Mouse (Mus musculus): ENCODE measurements around the gene Gpkow.
"Not testable (repeated sequence)": the region's sequence is repeated elsewhere in the genome, so short reads cannot be mapped to it uniquely, and the experiment has no call there.

The Gpkow gene

DNA sequence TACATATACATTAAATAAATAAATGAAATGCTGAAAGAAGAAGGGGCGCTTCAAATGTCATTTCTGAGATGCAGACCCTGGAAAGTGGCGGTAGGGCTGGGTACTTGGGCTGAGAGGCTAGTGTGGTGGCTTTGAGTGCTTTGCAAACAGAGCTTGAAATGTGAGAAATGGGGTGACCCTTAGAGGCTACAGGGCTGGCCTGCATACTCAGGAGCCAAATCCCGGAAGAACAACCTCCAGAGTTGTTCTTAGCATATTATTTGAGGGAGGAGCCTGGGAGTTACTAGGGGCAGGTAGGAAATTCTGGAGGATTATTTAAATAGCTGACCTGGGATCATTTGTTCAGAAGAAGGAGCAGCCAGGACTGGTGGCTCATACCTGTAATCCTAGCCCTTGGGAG, 6.4 kb upstream of the Gpkow start:
- DNase-seq: no peak

DNA sequence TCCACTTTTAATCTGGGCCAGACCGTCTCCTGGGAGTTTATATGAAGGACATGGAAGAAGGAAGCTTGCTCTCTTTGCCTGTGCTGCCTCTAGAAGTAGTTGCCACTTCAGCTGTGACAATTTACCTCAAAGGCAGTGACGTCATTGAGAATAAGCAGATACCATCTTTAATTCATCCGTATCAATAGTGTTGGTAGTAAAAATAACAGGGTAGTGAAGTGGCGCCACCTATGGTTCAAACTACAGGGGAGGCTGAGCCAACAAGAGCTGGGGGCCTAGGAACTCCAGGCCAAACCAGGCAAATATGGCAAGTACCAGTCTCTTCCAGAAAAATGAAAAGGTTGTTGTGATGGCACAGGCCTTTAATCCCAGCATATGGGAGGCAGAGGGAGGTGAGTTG, 4.1 kb upstream of the Gpkow start:
- DNase-seq: peak; percentile 44 to 55

DNA sequence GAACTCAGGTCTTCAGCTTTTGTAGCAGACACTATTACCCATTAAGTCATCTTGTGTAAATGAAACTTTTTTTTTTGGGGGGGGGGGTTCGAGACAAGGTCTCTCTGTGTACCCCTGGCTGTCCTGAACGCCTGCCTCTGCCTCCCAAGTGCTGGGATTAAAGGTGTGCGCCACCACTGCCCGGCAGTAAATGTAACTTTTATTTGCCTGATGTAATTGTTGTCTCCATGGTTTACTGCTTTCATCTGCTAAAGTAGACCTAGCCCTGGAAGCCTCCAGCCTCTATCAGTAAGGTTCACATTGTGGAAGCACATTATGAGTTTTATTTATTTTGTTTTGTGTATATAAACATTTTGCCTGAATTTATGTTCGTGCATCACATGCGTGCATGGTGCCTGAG, 411 bp upstream of the Gpkow start:
- DNase-seq: no peak

DNA sequence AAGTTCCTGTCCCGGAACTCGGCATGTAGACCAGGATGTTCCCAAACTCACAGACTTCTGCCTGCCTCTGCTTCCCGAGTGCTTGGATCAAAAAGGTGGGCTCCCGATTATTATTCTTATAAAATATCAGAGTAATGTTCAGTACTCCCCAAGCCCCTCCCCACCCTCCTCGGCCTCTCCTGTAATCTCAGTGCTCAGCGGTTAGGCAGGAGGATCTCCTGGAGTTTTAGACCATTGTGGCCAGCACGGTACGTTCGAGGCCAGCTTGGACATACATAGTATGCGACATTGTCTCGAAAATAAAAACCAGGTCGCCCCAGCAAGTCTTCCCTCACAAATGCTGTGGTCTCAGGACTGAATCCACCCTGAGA, 16.8 kb downstream of the Gpkow start:
- not testable (repeated sequence) for DNase-seq

DNA sequence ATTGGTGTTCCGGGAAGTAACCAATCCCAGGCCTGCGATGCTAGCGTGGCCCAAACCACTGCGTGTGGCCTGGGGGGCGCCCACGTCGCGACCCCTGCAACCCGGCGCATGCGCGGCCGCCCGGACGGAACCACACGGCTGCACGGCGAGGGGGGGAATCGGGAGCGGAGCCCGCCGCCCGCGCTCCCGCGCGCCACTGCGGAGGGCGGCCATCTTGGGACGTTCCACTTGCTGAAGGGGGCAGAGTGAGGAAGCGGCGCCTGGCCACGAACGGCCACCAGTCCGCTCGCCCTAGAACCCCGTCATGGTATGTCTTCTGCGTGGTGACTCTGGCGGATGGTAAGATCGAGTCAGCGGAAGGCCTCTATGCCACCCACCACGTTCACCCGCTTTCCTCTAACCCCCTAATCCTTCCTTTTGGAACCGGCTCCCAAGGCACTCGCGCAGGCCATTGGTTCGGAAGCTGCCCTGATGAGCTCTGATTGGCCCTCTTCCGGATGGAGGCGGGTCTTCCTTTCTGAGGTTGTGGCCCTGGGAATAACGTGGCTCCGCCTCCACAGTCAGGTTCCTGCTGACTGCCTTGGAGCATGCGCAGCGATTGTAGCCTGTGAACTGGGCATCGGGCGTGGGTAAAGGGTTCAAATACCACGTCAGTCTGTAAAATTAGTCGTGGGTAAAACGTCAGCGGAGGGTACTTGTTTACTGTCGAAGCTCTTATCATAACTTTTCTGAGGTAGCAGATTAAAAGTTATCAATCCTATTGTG, 17.4 kb downstream of the Gpkow start, which contains the start of gene Wdr45:
Wdr45 (plus strand) TSS at position 199 of the 765 bp plus-strand sequence.
- DNase-seq: peak; percentile 95

DNA sequence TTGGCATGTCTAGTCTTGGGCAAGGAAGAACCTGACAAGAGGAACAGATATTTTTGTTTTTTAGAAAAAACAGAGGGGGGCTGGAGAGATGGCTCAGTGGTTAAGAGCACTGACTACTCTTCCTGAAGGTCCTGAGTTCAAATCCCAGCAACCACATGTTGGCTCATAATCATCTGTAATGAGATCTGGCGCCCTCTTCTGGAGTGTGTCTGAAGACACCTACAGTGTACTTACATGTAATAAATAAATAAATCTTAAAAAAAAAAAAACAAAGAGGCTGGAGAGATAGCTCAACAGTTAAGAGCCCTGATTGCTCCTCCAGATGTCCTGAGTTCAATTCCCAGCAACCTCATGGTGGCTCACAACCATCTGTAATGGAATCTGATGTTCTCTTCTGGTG, 19.1 kb downstream of the Gpkow start:
- peak in 1 of 2 experiments; percentile 36 for DNase-seq

DNA sequence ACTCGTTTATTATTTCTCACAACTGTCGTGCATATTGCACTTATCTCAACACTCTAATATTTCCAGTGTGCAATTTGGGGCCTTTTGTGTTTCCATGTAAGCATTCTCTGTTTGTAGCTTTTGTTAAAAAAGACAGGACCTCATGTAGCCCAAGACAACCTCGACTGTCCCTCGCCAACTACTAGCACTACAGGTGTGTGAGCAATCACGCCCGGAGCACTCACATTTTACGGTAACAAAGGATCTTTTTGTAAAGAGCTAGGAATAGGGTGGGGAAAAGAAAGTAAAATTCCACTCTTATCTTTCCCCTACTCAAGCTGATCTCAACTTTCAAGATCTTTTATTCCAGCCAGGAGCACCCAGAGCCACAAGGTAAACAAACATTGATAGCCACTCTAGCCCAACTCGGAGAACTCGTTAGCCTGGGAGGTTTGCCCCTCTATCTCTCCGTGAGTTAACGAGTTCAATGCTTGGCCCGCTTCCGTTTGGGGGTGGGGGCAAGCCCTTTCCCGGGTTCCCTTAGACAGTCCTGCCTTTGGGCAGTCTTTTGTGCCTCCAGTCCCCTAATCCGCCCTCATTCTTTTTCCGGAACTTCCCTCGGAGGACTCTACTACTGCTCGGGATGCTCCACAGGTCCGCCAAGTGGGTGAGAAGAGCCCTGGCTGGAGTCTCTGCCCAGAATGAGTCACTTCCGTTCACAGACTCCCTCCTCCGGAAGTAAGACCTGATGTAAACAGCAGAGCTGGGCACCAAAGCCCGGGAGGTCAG, 24.8 kb downstream of the Gpkow start, which contains the start of gene Gm45208:
Gm45208 (plus strand) TSS at position 732 of the 768 bp plus-strand sequence.
- peak; percentile 62 to 74 for DNase-seq

DNA sequence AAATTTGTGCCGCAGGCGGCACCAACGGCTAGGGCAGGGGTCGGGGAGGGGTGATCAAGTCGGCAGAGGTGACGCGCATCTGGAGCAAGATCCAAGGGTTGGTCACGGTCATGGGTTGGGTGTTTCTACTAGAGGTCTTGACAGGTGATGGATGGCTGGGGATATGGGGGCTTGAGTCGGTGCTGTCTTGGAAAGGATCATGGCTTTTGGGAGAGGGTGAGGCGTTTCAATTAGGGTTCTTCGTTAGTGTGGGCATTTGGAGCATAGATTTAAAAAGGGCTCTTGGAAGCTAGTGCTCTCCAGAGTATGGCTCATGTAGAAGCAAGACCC, 25.3 kb downstream of the Gpkow start:
- no peak for DNase-seq

DNA sequence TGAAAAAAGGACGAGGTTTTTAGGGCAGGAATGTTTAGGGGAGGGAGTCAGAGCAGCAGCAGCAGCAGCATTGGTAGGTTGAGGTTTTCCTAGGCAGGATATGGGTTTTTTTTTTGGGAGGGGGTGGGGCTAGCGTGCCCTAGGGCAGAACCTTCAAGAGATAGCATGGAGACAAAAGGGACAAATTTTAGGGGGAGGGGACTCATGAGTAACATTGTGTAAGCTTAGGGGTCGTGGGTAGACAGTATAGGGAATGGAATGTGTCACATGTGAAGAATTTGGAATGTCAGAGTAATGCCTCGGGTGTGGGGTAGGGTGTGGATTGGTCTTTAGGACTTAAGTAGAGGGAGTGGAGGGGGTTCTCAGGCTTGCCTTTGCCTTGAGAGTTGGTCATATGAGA, 25.8 kb downstream of the Gpkow start:
- no peak for DNase-seq

DNA sequence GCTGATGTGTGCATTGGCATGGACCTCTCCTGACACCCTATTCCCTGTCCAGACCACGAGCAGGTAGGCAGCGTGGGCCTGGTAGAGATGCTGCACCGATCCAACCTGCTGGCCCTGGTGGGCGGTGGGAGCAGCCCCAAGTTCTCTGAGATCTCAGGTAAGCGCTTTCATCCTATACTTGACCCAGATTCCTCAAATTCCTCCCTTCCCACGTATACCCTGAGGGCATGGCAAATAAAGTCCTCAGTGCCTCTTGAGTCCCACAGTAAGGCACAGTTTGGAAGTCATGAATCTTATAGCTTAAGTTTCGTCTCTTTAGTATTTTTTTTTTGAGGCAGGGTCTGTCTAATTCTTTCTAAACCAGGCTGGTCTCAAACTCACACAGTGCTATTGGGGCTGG, 27.2 kb downstream of the Gpkow start:
- DNase-seq: no peak

DNA sequence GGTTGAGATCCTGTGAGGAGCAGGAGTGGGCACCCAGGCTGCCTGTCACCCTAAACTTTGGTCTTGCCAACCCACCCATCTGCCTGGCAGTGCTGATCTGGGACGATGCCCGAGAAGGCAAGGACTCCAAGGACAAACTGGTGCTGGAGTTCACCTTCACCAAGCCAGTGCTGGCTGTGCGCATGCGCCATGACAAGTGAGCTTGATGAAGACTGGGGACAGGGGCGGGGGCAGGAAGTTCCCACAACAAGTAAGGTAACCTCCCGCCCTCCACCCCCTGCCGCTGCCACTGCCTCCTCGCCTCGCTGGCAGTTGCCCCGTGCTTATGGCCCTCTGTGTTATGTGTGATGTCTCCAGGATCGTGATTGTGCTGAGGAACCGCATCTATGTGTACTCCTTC, 28.9 kb downstream of the Gpkow start:
- DNase-seq: no peak

DNA sequence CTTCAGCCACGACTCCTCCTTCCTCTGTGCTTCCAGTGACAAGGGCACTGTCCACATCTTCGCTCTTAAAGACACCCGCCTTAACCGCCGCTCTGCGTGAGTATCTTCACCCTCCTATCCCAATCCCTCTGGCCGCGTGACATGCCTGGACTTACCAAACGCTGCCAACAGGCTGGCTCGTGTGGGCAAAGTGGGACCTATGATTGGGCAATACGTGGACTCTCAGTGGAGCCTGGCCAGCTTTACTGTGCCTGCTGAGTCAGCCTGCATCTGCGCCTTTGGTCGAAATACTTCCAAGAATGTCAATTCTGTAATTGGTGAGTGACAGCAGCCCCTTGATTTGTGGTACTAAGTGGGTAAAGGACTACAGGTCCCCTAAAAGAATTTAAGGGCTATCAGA, 30.2 kb downstream of the Gpkow start:
- no peak for DNase-seq

DNA sequence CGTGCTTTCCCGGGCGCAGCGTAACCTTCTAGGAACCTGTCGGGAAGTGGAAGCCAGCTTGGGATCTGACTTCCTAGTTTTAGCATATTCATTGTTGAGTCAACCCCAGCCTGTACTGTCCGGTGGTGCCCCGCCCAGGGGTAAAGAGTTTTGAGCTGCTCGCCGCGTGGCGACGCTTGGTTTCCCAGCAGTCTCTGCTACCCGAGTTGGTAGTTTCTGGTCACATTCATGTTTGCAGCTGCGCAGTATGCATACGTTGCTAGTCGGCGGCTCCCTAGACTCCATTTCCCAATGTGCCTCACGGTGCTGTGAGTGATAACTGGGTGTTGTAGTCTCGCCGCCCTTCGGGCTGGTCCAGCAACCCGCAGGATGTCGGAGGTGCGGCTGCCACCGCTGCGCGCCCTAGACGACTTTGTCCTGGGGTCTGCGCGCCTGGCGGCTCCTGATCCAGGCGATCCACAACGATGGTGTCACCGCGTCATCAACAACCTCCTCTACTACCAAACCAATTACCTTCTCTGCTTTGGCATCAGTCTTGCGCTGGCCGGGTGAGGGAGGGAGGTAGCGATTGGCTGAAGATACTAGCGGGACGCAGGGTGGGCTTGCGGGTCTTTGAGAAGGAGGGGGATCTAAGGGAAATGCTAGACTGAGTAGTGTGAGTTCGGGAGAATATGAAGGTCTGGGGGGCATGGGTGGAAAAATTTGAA, 31.4 kb downstream of the Gpkow start, which contains the start of gene Praf2:
Praf2 (plus strand) TSS at position 225 of the 707 bp plus-strand sequence.
- peak; percentile 74 to 81 for DNase-seq

DNA sequence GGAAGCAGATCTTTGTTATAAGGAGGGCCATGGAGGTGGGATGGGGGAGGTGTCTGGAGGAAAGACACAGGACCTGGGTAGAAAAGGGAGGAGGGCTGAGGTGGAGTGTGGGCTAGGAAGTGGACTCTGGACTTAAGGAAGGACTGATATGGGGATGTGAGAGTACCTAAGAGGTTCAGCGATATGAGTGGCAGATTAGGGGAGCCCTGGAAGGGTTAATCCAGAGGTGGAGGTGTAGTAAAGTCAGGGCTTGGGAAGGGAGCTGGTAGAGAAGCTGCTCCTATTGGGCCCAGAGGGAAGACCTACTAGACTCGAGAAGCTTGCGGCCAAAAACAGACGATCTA, 32.0 kb downstream of the Gpkow start:
- no peak for DNase-seq

DNA sequence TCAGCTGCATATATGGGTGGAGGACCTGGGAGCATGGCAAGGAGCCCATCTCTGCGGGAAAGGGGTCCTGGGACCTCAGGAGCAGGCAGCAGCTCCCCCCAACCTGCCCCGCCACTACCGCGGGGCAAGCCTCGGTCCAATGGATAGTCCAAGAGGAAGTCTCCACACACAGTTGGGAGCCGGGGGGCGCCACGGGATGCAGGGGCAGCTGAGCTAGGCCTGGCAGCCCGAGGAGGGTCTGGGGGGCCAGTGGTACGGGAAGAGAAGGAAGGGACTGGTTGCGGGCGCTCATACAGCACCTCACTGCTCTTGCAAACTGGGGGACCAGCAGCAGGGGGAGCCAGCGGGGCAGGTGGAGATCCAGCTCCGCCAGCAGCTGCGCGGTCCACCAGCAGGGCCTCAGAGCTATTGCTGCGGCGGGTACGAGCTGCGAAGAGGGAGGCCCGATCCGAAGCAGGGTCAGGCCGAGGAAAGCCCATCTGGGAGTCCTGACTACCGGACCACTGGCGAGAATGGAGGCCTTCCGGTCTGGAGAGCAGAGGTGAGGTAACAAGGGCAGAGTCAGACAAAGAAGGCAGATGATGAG, 36.7 kb downstream of the Gpkow start:
- peak; percentile 58 to 83 for DNase-seq

DNA sequence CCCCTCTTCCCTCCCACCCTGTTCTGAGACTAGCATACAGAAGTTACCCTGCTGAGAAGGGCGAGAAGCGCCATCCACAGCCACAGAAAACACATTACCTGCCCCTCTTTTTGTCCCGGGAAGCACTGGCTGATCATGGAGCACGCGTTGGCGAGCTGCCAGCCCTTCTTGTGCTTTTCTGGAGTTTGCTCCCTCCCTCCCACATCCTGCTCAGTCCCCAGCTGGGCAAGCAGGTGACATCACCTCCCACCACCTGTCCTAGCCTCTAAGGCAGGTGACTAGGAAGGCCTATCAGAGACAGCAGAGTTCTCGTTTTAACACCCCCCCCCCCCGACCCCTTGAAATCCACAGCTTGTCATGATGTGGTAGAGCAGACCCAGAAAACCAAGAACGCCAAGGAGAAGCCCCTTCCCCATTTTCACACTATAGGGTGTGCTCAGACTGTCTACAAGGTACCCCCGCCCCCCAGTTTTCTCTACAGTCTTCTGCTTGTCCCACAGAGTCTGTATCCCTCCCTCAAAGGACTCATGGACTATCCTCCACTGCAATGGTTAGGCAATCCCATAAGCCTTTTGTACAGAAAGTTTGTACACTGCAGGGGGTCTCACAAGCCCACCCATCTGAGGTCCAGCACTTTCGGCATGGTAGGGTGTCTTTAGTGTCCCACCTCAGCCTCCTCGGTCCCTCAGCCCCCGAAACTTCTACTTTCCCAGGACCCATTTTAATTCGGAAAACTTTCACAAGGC, 42.6 kb downstream of the Gpkow start:
- DNase-seq: peak; percentile 82 to 90

DNA sequence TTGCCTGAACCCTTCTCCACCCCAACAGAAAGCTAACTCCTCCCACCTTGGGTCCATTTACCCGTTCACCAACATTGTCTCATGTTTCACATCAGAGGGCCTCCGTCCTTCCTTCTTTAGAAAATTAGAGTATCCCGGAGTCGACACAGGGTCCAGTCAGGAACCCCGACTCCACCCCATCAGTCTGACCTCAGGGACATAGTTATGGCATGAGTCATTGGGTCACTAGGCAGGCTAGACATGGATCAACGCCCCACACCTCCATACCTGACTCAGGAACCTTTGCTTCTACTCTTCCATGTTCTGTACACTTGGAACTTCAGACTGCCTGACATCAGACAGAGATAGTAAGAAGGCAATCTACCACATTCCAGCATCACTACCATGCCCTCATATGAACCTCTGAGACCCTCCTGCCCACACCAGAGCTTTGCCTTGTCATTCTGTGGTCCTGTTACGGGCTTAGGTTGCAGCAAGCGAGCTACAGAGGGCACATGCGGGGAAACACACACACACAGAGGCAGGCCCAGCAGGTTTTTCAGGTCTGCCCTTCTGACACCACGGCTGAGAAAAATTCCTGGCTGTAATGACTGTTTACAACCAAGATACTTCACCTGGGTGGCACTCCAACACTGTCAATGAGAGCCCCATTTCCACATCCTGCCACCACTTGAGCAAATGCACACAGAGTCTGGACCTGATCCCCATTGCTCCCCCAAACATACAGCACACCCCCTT, 43.3 kb downstream of the Gpkow start:
- no peak for DNase-seq

DNA sequence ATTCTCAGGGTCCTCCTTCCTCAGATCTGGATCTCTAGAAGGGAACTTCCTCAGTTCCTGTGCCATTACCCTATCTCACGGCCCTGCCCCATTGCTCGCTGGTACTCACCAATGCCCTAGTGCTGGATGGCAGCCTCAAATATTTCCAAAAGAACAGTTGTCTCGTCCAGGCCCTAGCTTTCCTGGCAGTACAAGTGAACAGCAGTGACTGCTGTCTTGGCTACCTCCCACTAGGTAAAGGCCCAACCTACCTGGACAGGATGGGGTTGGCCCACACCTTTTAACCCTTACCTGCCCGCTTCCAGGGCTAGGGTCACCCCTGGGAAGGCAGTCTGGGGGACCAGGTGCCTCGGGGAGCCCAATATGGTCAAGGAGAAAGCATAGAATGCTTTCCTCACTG, 44.2 kb downstream of the Gpkow start:
- peak in 1 of 2 experiments; percentile 33 for DNase-seq

DNA sequence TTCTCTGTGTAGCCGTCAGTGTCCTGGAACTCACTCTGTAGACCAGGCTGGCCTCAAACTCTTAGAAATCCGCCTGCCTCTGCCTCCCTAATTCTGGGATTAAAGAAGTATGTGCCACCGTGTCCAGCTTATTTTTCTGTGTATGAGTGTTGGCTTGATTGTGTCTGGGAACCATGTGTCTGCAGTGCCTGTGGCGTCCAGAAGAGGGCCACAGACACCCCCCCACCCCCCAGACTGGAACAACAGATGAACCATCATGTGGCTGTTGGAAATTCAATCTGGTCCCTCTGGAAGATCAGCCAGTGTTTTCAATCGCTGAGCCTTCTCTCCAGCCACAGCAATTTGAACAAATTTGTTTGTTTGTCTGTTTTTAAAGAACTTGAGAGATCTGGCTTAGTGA, 46.5 kb downstream of the Gpkow start:
- DNase-seq: no peak

DNA sequence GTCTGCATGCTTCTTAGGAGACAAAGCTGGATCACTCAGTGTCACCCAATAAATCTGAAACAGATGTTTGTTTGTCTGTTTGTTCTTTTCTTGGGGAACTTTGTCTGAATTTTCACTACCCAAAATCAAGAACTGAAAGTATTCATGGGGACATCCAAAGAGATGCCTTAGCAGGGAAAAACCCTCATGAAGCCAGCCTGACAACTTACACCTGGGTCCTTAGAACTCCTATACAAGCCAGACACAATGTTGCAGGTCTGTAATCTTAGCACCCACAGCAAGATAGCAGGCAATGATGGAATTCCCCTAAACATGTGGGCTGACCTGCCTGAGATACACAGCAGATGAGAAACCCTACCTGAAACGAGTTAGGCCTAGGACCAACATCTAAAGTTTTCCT, 48.0 kb downstream of the Gpkow start:
- no peak for DNase-seq

DNA sequence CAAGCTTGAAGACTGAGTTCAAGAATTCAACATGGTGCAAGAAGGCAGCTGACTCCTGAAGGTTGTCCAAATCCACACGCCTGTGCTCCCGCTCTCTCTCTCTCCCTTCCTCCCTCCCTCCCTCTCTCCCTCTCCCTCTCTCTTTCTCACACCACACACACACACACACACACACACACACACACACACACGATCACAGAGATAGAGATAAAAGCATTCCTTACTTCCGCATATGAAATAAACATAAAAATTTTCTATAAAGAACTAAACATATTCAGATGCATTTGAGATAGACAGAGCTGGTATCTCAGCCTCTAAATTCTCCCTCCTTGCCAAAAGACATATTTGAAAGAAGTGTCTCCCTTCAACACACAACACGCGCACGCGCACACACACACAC, 48.5 kb downstream of the Gpkow start:
- DNase-seq: no peak

Data from cerebellum, postnatal 14 days (tissue).